In the genomic region with DNA sequence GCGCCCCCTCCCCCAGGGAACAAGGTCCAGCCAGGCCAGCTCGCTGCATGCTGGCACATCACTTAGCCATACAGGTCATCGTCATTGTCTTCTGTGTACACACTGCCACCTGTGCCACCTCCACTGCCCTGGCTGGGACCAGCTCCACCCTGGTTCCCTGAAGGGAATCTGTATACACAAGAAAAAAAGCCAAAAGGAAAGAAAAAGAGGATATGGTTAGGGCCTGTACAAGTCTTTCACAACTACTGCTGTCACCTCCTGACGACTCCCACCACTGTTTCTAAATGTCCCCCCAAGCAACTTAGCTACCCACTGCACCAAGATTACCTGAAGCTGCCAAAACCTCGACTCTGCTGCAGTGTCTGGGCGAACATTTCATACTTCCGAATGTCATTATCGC, we compare ENCODE assay signal across 11 mouse cellular contexts. TPM values are rescaled to one million over a fixed set of nuclear protein-coding genes. Genes with fewer than 3 reads are reported as not detected.
DNase-seq lines count a peak whose midpoint lies in the region; ATAC-seq and TF ChIP-seq lines count a peak whose summit lies in the region.
"Not testable (repeated sequence)": the region's sequence is repeated elsewhere in the genome, so short reads cannot be mapped to it uniquely, and the experiment has no call there.
"Had no signal": no experiment of that assay in that cellular context is flagged by ENCODE, and none has a peak within 500 bp of the region (broad histone marks: within the 10 kb centered on the region; RNA-seq: fewer than 3 reads in every experiment).

No protein-coding gene starts in this region.

- H3K4me3 ChIP-seq in heart, embryonic 10.5 days; hindbrain, embryonic 16.5 days (ENCODE audit: low read length); intestine, postnatal 0 days (ENCODE audit: low read depth, low read length); liver, postnatal 0 days (ENCODE audit: low read depth, low read length): not testable (repeated sequence)

- H3K27me3 ChIP-seq in heart, embryonic 10.5 days (ENCODE audit: insufficient read depth, poor library complexity, severe bottlenecking); hindbrain, embryonic 16.5 days (replicated peaks; ENCODE audit: control insufficient read depth, insufficient read depth, low read length); intestine, postnatal 0 days (replicated peaks; ENCODE audit: control insufficient read depth, insufficient read depth, low read length); liver, postnatal 0 days (ENCODE audit: insufficient read depth, low read length): not testable (repeated sequence)

- 94% methylated on average over 8 of the region's 8 CpGs for WGBS in heart, embryonic 10.5 days
- 93% methylated on average over 7 of the region's 8 CpGs for whole genome bisulfite sequencing in hindbrain, embryonic 16.5 days
- WGBS in intestine, postnatal 0 days, result 86% methylated on average over 7 of the region's 8 CpGs
- 74% methylated on average over 7 of the region's 8 CpGs for WGBS in liver, postnatal 0 days (ENCODE audit: insufficient replicate concordance)

- DNase-seq in heart, embryonic 10.5 days (ENCODE audit: low spot score), result peak; percentile 31
- DNase-seq in liver, postnatal 0 days, result not testable (repeated sequence)

- H3K4me1 ChIP-seq in heart, embryonic 10.5 days; hindbrain, embryonic 16.5 days (ENCODE audit: control insufficient read depth, insufficient read depth, low read depth, low read length); intestine, postnatal 0 days (replicated peaks; ENCODE audit: control insufficient read depth, insufficient read depth, low read length); liver, postnatal 0 days (ENCODE audit: insufficient read depth): not testable (repeated sequence)

- TF ChIP-seq EP300 in liver, postnatal 0 days (IDR thresholded peaks at IDR 0.05; ENCODE audit: low read depth), result not testable (repeated sequence)

- not testable (repeated sequence) for H3K9ac ChIP-seq in hindbrain, embryonic 16.5 days (ENCODE audit: low read depth, low read length); intestine, postnatal 0 days (ENCODE audit: low read depth, low read length); liver, postnatal 0 days (replicated peaks)

- ATAC-seq in granulocyte monocyte progenitor cell, adult 5-6 weeks (replicated peaks; ENCODE audit: poor library complexity, severe bottlenecking), result peak; percentile 77
- peak; percentile 24; the same call in 1 of the 2 replicates for ATAC-seq in hindbrain, embryonic 16.5 days
- ATAC-seq in intestine, postnatal 0 days, result 0 out of 2 replicates have a peak, but pooled peaks have one; percentile 4
- peak; percentile 51; the same call in 1 of the 2 replicates for ATAC-seq in liver, postnatal 0 days
- ATAC-seq in monocyte, adult 5-6 weeks (replicated peaks; ENCODE audit: insufficient number of reproducible peaks, low FRiP score, low TSS enrichment, poor library complexity, severe bottlenecking), result 0 out of 2 replicates have a peak, but pooled peaks have one; percentile 13

- H3K4me2 ChIP-seq in hindbrain, embryonic 16.5 days (ENCODE audit: low read length); intestine, postnatal 0 days (replicated peaks; ENCODE audit: low read depth); liver, postnatal 0 days (ENCODE audit: low read depth, low read length): not testable (repeated sequence)

- H3K36me3 ChIP-seq in heart, embryonic 10.5 days, result peaks cover 80% of the 10 kb centered on the region
- peaks cover 33% of the 10 kb centered on the region for H3K36me3 ChIP-seq in hindbrain, embryonic 16.5 days (ENCODE audit: control insufficient read depth, insufficient read depth, low read length)
- H3K36me3 ChIP-seq in intestine, postnatal 0 days (ENCODE audit: control insufficient read depth, insufficient read depth), result peaks cover 65% of the 10 kb centered on the region
- H3K36me3 ChIP-seq in liver, postnatal 0 days (replicated peaks; ENCODE audit: insufficient read depth, low read length), result peaks cover 58% of the 10 kb centered on the region

- H3K27ac ChIP-seq in heart, embryonic 10.5 days; hindbrain, embryonic 16.5 days (ENCODE audit: low read depth, low read length); intestine, postnatal 0 days (ENCODE audit: low read depth, low read length); liver, postnatal 0 days (ENCODE audit: low read depth): not testable (repeated sequence)

- TF ChIP-seq CTCF in intestine, postnatal 0 days (IDR thresholded peaks at IDR 0.05; ENCODE audit: low read depth); liver, postnatal 0 days (IDR thresholded peaks at IDR 0.05; ENCODE audit: low read depth): not testable (repeated sequence)

- not testable (repeated sequence) for H3K9me3 ChIP-seq in heart, embryonic 10.5 days; hindbrain, embryonic 16.5 days (ENCODE audit: control insufficient read depth, low read length); intestine, postnatal 0 days (ENCODE audit: control insufficient read depth); liver, postnatal 0 days (ENCODE audit: low read length)

RNA-seq across cellular contexts. Expression of a gene that starts 11.1 kb away (rescaled TPM):
- not detected in 2 replicates for total RNA-seq in granulocyte monocyte progenitor cell, adult 5-6 weeks (2014; fragmentation: Nextera tagmentation)
- 0.22 and 0.57 TPM in 2 replicates for total RNA-seq in granulocyte monocyte progenitor cell, adult 5-6 weeks (2017)
- polyA plus RNA-seq in heart, embryonic 10.5 days (2016; fragmentation: Nextera tagmentation; extraction: Ambion mirVana), result 0.25 and 0.70 TPM in 2 replicates
- polyA plus RNA-seq in hindbrain, embryonic 16.5 days (2015; fragmentation: Nextera tagmentation; extraction: Ambion mirVana), result 0.44 and 1.3 TPM in 2 replicates
- 0.43 TPM in 1 of 2 replicates, not detected in the other for polyA plus RNA-seq in intestine, postnatal 0 days (2015; fragmentation: Nextera tagmentation; extraction: Ambion mirVana)
- 0.17 TPM in 1 of 2 replicates, not detected in the other for polyA plus RNA-seq in liver, postnatal 0 days (2015; fragmentation: Nextera tagmentation; extraction: Ambion mirVana)
- 1.4 TPM in 1 of 3 replicates, not detected in the others for total RNA-seq in monocyte, adult 5-6 weeks (2017)
- total RNA-seq: adrenal gland, adult 2 months; adrenal gland, postnatal 10 days; adrenal gland, postnatal 25 days; adrenal gland, postnatal 4 days had no signal
- polyA plus RNA-seq: adrenal gland, adult 2 months; brain, embryonic 14.5 days had no signal

RNA-seq across cellular contexts. Expression of a gene that starts 19.8 kb away (rescaled TPM):
- 207 and 209 TPM in 2 replicates for total RNA-seq in granulocyte monocyte progenitor cell, adult 5-6 weeks (2014; fragmentation: Nextera tagmentation)
- 303 and 304 TPM in 2 replicates for total RNA-seq in granulocyte monocyte progenitor cell, adult 5-6 weeks (2017)
- 588 and 628 TPM in 2 replicates for polyA plus RNA-seq in heart, embryonic 10.5 days (2016; fragmentation: Nextera tagmentation; extraction: Ambion mirVana)
- polyA plus RNA-seq in hindbrain, embryonic 16.5 days (2015; fragmentation: Nextera tagmentation; extraction: Ambion mirVana), result 478 and 502 TPM in 2 replicates
- polyA plus RNA-seq in intestine, postnatal 0 days (2015; fragmentation: Nextera tagmentation; extraction: Ambion mirVana), result 205 and 207 TPM in 2 replicates
- polyA plus RNA-seq in liver, postnatal 0 days (2015; fragmentation: Nextera tagmentation; extraction: Ambion mirVana), result 127 and 145 TPM in 2 replicates
- 146 to 168 TPM (median 150 TPM) in 3 replicates for total RNA-seq in monocyte, adult 5-6 weeks (2017)

RNA-seq across cellular contexts. Expression of a gene that starts 29.8 kb away (rescaled TPM):
- total RNA-seq in granulocyte monocyte progenitor cell, adult 5-6 weeks (2014; fragmentation: Nextera tagmentation), result 19.9 and 29.0 TPM in 2 replicates
- total RNA-seq in granulocyte monocyte progenitor cell, adult 5-6 weeks (2017), result 18.7 and 21.8 TPM in 2 replicates
- polyA plus RNA-seq in heart, embryonic 10.5 days (2016; fragmentation: Nextera tagmentation; extraction: Ambion mirVana), result 13.9 and 18.0 TPM in 2 replicates
- 22.7 and 25.8 TPM in 2 replicates for polyA plus RNA-seq in hindbrain, embryonic 16.5 days (2015; fragmentation: Nextera tagmentation; extraction: Ambion mirVana)
- 5.2 and 6.2 TPM in 2 replicates for polyA plus RNA-seq in intestine, postnatal 0 days (2015; fragmentation: Nextera tagmentation; extraction: Ambion mirVana)
- polyA plus RNA-seq in liver, postnatal 0 days (2015; fragmentation: Nextera tagmentation; extraction: Ambion mirVana), result 4.5 and 5.5 TPM in 2 replicates
- 5.3 to 25.3 TPM (median 11.4 TPM) in 3 replicates for total RNA-seq in monocyte, adult 5-6 weeks (2017)

RNA-seq across cellular contexts. Expression of a gene that starts 30.9 kb away (rescaled TPM):
- 4.4 and 16.3 TPM in 2 replicates for total RNA-seq in granulocyte monocyte progenitor cell, adult 5-6 weeks (2014; fragmentation: Nextera tagmentation)
- total RNA-seq in granulocyte monocyte progenitor cell, adult 5-6 weeks (2017), result 1.0 and 1.1 TPM in 2 replicates
- 11.4 and 12.3 TPM in 2 replicates for polyA plus RNA-seq in heart, embryonic 10.5 days (2016; fragmentation: Nextera tagmentation; extraction: Ambion mirVana)
- polyA plus RNA-seq in hindbrain, embryonic 16.5 days (2015; fragmentation: Nextera tagmentation; extraction: Ambion mirVana), result 44.9 and 45.7 TPM in 2 replicates
- polyA plus RNA-seq in intestine, postnatal 0 days (2015; fragmentation: Nextera tagmentation; extraction: Ambion mirVana), result 7.5 and 8.8 TPM in 2 replicates
- 0.73 and 1.0 TPM in 2 replicates for polyA plus RNA-seq in liver, postnatal 0 days (2015; fragmentation: Nextera tagmentation; extraction: Ambion mirVana)
- total RNA-seq in monocyte, adult 5-6 weeks (2017), result 2.5 to 10.0 TPM (median 6.9 TPM) in 3 replicates

RNA-seq across cellular contexts. Expression of a gene that starts 45.2 kb away (rescaled TPM):
- 15.6 and 15.8 TPM in 2 replicates for total RNA-seq in granulocyte monocyte progenitor cell, adult 5-6 weeks (2014; fragmentation: Nextera tagmentation)
- 5.8 and 10.8 TPM in 2 replicates for total RNA-seq in granulocyte monocyte progenitor cell, adult 5-6 weeks (2017)
- 18.4 and 21.0 TPM in 2 replicates for polyA plus RNA-seq in heart, embryonic 10.5 days (2016; fragmentation: Nextera tagmentation; extraction: Ambion mirVana)
- polyA plus RNA-seq in hindbrain, embryonic 16.5 days (2015; fragmentation: Nextera tagmentation; extraction: Ambion mirVana), result 28.5 and 30.8 TPM in 2 replicates
- polyA plus RNA-seq in intestine, postnatal 0 days (2015; fragmentation: Nextera tagmentation; extraction: Ambion mirVana), result 14.3 and 15.4 TPM in 2 replicates
- 7.6 and 8.3 TPM in 2 replicates for polyA plus RNA-seq in liver, postnatal 0 days (2015; fragmentation: Nextera tagmentation; extraction: Ambion mirVana)
- 3.6 to 7.5 TPM (median 7.3 TPM) in 3 replicates for total RNA-seq in monocyte, adult 5-6 weeks (2017)

Comparison
In these comparisons a context has a peak if more than half of its experiments do, and no peak if none do; other contexts are left out.
1. ATAC-seq: peak in every context shown above with its lines; median percentile 77 in granulocyte monocyte progenitor cell, adult 5-6 weeks; 51 in liver, postnatal 0 days; 24 in hindbrain, embryonic 16.5 days; 13 in monocyte, adult 5-6 weeks; 4 in intestine, postnatal 0 days.